Mouse (Mus musculus) lung, postnatal 10 days (tissue): ENCODE measurements around the gene Mcam.
A peak's percentile ranks its signal among the peaks of the same experiment; 100 is the strongest.

Experiments used
- DNase-seq: peaks from one replicate; pipeline ENCODE4 v3.0.0; 2021

The Mcam gene

DNA sequence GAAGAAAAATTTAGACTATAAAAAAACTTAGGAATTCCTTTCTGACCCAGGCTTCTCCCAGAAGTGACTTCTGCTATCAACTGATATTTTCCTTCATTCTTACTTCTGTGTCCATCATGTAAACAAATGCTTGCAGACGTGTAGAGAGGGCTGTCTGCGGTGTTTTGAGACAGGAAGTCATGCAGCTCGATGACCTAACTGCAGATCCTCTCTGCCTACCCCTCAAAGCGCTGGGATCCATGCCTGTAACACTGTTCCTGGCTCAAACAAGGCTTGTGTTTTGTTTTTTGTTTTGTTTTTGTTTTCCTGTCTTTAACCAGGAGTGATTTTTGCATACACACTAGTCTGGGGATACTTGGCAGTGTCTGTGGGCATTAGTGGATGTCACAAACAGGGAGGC lies 3.6 kb downstream of the Mcam start:
- DNase-seq = no peak

- DNase-seq = no peak
These were observed 7.7 kb downstream of the Mcam start for GRCm38 (mm10) chr9:44141951-44142350.

- no peak for DNase-seq
These were observed 9.2 kb downstream of the Mcam start for GRCm38 (mm10) chr9:44143421-44143820.

- peak; percentile 73 for DNase-seq
These were observed 9.9 kb downstream of the Mcam start for GRCm38 (mm10) chr9:44144023-44144717.

DNA sequence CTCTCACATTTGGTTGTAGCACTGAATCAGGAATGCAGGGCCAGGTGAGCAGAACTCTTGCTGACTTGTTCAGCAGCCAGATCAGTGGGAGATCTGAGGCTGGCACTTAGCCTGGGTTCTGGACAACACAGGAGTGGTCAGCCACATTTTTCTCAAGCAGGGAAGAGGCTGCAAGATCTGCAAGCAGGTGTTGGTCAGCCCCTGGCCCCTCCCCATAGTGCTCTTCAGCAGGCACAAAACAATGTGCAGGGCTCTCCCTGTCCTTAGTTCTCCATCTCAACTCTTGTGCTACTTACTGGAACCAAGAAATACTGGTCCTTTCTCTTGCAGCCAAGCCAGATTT lies 10.4 kb downstream of the Mcam start:
- no peak for DNase-seq

DNA sequence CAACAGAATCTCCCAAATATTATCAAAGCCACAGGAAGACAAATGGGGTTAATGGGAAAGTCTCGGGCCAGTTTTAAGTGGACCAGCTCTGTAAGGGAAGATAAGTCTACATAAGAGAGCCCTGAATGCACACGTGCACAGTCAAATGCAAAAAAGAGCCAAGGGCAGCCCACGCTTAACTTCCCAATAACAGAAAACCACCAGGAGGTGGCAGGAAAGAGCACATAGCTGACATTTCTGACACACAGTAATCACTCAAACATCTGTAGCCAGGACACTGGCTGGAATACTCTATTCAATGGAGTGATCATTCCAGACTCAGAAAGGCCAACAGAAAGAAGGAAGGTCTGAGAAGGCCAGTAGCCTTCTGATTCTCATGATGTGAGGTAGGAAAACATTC lies 13.0 kb downstream of the Mcam start:
- peak; percentile 57 for DNase-seq

DNA sequence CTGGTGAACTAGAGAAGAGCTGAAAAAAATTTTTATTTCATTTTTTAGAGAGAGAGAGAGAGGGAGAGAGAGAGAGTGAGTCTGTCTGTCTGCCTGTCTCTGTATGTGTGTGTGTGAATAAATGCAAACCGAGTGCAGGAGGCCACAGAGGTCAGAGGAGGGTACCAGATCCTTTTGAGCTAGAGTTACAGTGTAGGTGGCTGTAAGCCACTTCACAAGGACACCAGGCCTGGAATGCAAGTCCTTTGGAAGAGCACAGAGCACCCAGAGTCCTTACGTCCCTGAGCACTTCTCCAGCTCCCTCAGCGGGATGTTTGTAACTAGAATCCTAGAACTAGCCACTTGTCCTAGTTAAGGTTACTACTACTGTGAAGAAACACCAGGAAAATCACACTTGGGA lies 25.6 kb downstream of the Mcam start:
- DNase-seq = no peak

- DNase-seq = no peak
These were observed 34.7 kb downstream of the Mcam start for GRCm38 (mm10) chr9:44168931-44169330.

GRCm38 (mm10) chr9:44170691-44171151 lies 36.5 kb downstream of the Mcam start:
- no peak for DNase-seq

DNA sequence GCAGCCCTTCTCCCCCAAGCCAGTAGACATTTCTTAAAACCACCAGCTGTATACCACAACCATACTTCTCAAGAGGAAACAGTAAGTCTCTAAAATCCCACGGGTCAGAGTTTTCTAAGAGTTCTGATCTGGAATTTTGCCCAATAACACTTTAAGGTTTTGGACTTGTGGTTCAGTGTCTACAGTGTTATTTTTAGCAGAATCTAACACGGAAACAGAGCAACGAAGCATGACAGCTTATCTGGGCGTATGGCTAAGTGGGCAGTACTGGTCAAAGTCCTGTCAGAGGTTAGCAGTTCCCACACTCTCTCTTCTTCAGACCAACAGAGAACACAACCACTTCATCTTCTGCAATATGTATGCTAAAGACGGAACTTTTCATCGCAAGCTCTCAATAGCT lies 41.3 kb downstream of the Mcam start:
- DNase-seq = no peak

GRCm38 (mm10) chr9:44175957-44176356 lies 41.7 kb downstream of the Mcam start:
- DNase-seq = no peak

GRCm38 (mm10) chr9:44177405-44177804 lies 43.1 kb downstream of the Mcam start:
- no peak for DNase-seq

- peak; percentile 29 for DNase-seq
These were observed 44.1 kb downstream of the Mcam start for GRCm38 (mm10) chr9:44178389-44178788.

- DNase-seq = no peak
These were observed 44.5 kb downstream of the Mcam start for GRCm38 (mm10) chr9:44178811-44179210.

DNA sequence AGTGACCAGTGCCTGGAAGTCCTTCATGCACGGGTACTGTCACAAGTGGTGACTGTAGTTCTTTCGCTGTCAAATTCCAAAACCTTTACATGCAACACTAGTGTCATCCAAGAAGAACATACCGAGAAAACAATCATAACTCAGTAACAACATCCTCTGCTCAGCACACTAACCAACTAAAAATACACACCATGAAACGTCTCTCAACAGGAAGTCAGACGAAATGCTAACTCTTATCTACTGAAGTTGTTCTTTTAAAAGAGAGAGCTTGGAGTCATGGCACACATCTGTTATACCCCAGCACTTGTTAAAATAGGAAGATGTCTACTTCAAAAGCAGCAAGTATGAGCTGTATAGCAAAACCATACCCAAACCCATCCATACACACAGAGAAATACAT lies 47.3 kb downstream of the Mcam start:
- no peak for DNase-seq

DNA sequence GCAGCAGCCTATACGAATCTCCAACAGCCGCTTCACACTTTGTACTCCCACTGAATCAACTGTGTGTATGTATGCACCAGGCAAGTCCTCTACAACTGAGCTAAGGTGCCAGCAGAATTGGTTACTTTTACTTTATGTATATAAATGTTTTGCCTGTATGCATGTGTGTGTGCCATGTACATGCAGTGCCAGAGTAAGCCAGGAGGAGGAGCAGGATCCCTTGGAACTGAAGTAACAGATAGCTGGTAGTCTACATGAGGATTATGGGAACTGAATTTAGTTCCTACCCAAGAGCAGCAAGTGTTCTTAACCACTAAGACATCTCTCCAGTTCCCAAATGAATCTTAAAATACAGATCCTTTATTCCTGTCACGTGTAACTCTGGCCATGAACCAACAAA lies 48.0 kb downstream of the Mcam start:
- DNase-seq = peak; percentile 71

GRCm38 (mm10) chr9:44188223-44188622 lies 54.0 kb downstream of the Mcam start:
- DNase-seq = no peak

GRCm38 (mm10) chr9:44191166-44191565 lies 56.9 kb downstream of the Mcam start:
- DNase-seq = peak; percentile 16

GRCm38 (mm10) chr9:44192312-44192711 lies 58.0 kb downstream of the Mcam start:
- no peak for DNase-seq
